Mouse (Mus musculus): ENCODE measurements around the gene Cux2. TPM values are rescaled to one million over a fixed set of nuclear protein-coding genes. Genes with fewer than 3 reads are reported as not detected.

The Cux2 gene
- total and polyA plus RNA-seq, 3 experiments, result 0.17 TPM; not detected in 2

DNA sequence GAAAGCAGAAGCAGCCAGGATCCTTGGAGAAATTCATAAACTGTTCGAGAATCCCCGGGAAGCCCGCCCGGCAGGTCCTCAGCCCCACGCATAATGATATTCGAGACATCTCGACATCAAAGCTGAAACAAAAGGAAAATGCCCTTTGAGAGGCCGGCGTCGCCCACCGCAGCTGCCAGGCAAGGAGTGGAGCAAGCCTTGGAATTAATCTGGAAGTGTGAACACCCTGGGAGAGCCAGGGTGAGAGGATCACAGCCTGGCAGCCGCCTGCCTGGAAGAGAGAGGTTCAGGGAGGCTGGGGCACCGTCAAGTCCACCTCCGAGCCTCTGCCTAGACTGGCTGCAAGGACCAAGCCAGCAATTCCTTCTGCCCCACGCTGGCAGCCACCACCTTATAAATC is 3.7 kb upstream of the Cux2 start:
- Histone ChIP-seq H3K4me2 (ENCODE audit: insufficient read depth, low read depth, poor library complexity, severe bottlenecking) (no peak overlapping the region), H3K27me3 (replicated peaks) (peaks cover 85% of the 10 kb centered on the region), H3K9me3 (replicated peaks; ENCODE audit: low read length) (peaks cover 13% of the 10 kb centered on the region), H3K36me3 (replicated peaks in 1 of 2; ENCODE audit: control insufficient read depth in 1 of 2, insufficient read depth in 1 of 2, low read length in 1 of 2) (no peaks in the 10 kb centered on the region), H3K27ac (ENCODE audit: insufficient read depth, low read depth) (no peak overlapping the region), H3K4me3 (replicated peaks in 1 of 3; ENCODE audit: low read depth in 2 of 3, low read length in 2 of 3, poor library complexity in 1 of 3) (no peak overlapping the region), H3K79me2 (replicated peaks; ENCODE audit: control insufficient read depth, extremely low read depth, insufficient read depth, poor library complexity, severe bottlenecking) (no peaks in the 10 kb centered on the region), H3K4me1 (ENCODE audit: control insufficient read depth in 1 of 2, insufficient read depth in 2 of 2) (peaks cover 5% of the 10 kb centered on the region in 2 experiments; a peak in 1 of 4 replicates), H3K9ac (ENCODE audit: insufficient read depth, low read depth) (no peak overlapping the region)
- DNase-seq (ENCODE audit: extremely low read depth), result no peak
- TF ChIP-seq TCF12 (IDR thresholded peaks at IDR 0.05; ENCODE audit: low read depth, low read length) (no peak), MAFK (IDR thresholded peaks at IDR 0.05; ENCODE audit: insufficient replicate concordance, low read length) (no peak), HCFC1 (IDR thresholded peaks at IDR 0.05; ENCODE audit: low read depth, low read length) (no peak), MAZ (IDR thresholded peaks at IDR 0.05; ENCODE audit: low read depth, low read length) (no peak), USF1 (IDR thresholded peaks at IDR 0.05; ENCODE audit: low read depth, low read length) (no peak), JUND (conservative IDR thresholded peaks at IDR 0.05; ENCODE audit: low read depth, low read length) (no peak), ZC3H11A (IDR thresholded peaks at IDR 0.05; ENCODE audit: low read depth, low read length) (no peak)
- in situ Hi-C loops (cut with MboI; ENCODE audit: low pct_ligation_motif_present, low pct_unique_long_range_greater_than_20kb, low sequenced_read_pairs) (no loop called here), dilution Hi-C loops (cut with MboI; ENCODE audit: extremely low pct_ligation_motif_present, extremely low pct_unique_long_range_greater_than_20kb, low sequenced_read_pairs) (no loop called here)

DNA sequence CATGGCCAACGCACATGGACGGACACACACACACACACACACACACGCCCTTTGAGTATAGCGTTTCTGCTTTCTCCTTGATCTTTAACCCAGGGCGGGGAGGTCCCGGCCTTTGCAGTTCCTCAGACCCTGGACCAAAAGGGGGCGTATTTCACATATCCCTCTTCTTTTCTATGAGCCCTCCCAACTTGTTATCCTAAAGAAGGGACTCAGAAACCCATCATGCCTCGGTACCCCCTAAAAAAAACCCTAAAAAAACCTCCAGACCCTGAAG is 867 bp upstream of the Cux2 start:
- no peak overlapping the region for H3K27ac ChIP-seq (ENCODE audit: insufficient read depth, low read depth)
- dilution Hi-C loops (cut with MboI; ENCODE audit: extremely low pct_ligation_motif_present, extremely low pct_unique_long_range_greater_than_20kb, low sequenced_read_pairs), result no loop called here
- H3K4me1 ChIP-seq (ENCODE audit: control insufficient read depth in 1 of 2, insufficient read depth in 2 of 2), result peaks cover 5% of the 10 kb centered on the region in 2 experiments; a peak in 1 of 4 replicates
- peaks cover 96% of the 10 kb centered on the region for H3K27me3 ChIP-seq (replicated peaks)
- in situ Hi-C loops (cut with MboI; ENCODE audit: low pct_ligation_motif_present, low pct_unique_long_range_greater_than_20kb, low sequenced_read_pairs), result no loop called here
- peak overlapping the region; percentile 73 for H3K4me2 ChIP-seq (ENCODE audit: insufficient read depth, low read depth, poor library complexity, severe bottlenecking)
- TF ChIP-seq NELFE (IDR thresholded peaks at IDR 0.05; ENCODE audit: low read depth, low read length), result no peak
- no peak for TF ChIP-seq ZMIZ1 (IDR thresholded peaks at IDR 0.05; ENCODE audit: low read depth, low read length)
- TF ChIP-seq MEF2A (IDR thresholded peaks at IDR 0.05; ENCODE audit: borderline replicate concordance, low read depth, low read length), result no peak
- TF ChIP-seq E2F4 (IDR thresholded peaks at IDR 0.05; ENCODE audit: insufficient replicate concordance, low read depth, low read length), result no peak
- peak in 1 of 2 experiments; percentile 45; a peak in 2 of 4 replicates for TF ChIP-seq CTCF (conservative IDR thresholded peaks at IDR 0.05 in 1 of 2, IDR thresholded peaks at IDR 0.05 in 1 of 2; ENCODE audit: low read depth in 2 of 2, low read length in 2 of 2)
- TF ChIP-seq ZKSCAN1 (IDR thresholded peaks at IDR 0.05; ENCODE audit: borderline replicate concordance, low read depth, low read length), result no peak
- no peak for TF ChIP-seq HCFC1 (IDR thresholded peaks at IDR 0.05; ENCODE audit: low read depth, low read length)
- TF ChIP-seq CHD1 (IDR thresholded peaks at IDR 0.05; ENCODE audit: low read depth, low read length), result no peak
- no peak for TF ChIP-seq NRF1 (IDR thresholded peaks at IDR 0.05; ENCODE audit: low read depth, low read length)
- no peak for TF ChIP-seq SMC3 (IDR thresholded peaks at IDR 0.05; ENCODE audit: low read depth, low read length)
- peak; percentile 23; the same call in 1 of the 2 replicates for TF ChIP-seq IRF4 (IDR thresholded peaks at IDR 0.05; ENCODE audit: low read depth, low read length)
- TF ChIP-seq TCF12 (IDR thresholded peaks at IDR 0.05; ENCODE audit: low read depth, low read length), result no peak
- TF ChIP-seq UBTF (IDR thresholded peaks at IDR 0.05; ENCODE audit: low read depth, low read length), result no peak
- TF ChIP-seq KAT2A (IDR thresholded peaks at IDR 0.05; ENCODE audit: insufficient replicate concordance, low read length), result no peak
- no peak for TF ChIP-seq TBP (conservative IDR thresholded peaks at IDR 0.05; ENCODE audit: low read depth, low read length)
- H3K9me3 ChIP-seq (replicated peaks; ENCODE audit: low read length), result no peaks in the 10 kb centered on the region
- H3K79me2 ChIP-seq (replicated peaks; ENCODE audit: control insufficient read depth, extremely low read depth, insufficient read depth, poor library complexity, severe bottlenecking), result no peaks in the 10 kb centered on the region
- no peak overlapping the region for H3K9ac ChIP-seq (ENCODE audit: insufficient read depth, low read depth)
- peak overlapping the region in 1 of 3 experiments; percentile 71 for H3K4me3 ChIP-seq (replicated peaks in 1 of 3; ENCODE audit: low read depth in 2 of 3, low read length in 2 of 3, poor library complexity in 1 of 3)
- no peaks in the 10 kb centered on the region for H3K36me3 ChIP-seq (replicated peaks in 1 of 2; ENCODE audit: control insufficient read depth in 1 of 2, insufficient read depth in 1 of 2, low read length in 1 of 2)
- DNase-seq (ENCODE audit: extremely low read depth), result no peak
